Mouse (Mus musculus) C2C12 (cell line): Measurements from ENCODE around the gene Synpo2l.

Experiments used
- CTCF ChIP-seq: IDR thresholded peaks from one replicate; pipeline ENCODE4 v1.5.1; 2011; ENCODE audit not compliant: control insufficient read depth, insufficient read depth, insufficient read length
- MAX ChIP-seq: IDR thresholded peaks from one replicate; pipeline ENCODE4 v1.6.1; 2011; ENCODE audit warnings: mild to moderate bottlenecking, control low read depth

- TF ChIP-seq MAX (no peak), CTCF (no peak)
These were observed 45.7 kb upstream of the Synpo2l start for GRCm38 (mm10) chr14:20713832-20714231.
